Mouse (Mus musculus): ENCODE data around the gene Taar3.
A peak's percentile ranks its signal among the peaks of the same experiment; 100 is the strongest.

The Taar3 gene

DNA sequence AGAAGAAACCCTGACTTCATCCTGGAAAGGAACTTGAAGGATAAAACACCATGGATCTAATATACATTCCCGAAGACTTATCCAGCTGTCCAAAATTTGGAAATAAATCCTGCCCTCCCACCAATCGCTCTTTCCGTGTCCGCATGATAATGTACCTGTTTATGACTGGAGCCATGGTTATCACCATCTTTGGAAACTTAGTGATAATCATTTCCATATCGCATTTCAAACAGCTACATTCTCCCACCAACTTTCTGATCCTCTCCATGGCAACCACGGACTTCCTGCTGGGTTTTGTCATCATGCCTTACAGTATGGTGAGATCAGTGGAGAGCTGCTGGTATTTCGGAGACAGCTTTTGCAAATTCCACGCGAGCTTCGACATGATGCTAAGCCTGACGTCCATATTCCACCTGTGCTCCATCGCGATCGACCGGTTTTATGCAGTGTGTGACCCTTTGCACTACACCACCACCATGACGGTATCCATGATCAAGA lies at the start of gene Taar3:
Taar3 (plus strand) TSS at position 51 of the 498 bp plus-strand sequence.
- no peak for DNase-seq

DNA sequence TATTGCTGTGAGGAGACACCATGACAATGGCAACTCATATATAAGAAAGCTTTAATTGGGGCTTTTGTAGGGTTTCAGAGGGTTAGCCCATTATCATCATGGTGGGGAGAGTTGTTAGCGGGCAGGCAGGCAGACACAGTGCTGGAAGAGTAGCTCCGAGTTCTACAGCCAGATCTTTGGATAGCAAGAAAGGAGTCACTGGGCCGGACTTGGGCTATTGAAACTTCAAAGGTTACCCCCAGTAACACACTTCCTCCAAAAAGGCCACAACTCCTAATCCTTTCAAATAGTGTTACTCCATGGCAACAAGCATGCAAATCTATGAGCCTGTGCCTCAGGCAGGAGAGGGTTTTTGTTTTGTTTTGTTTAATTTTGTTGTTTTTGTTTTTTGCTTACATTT lies 48.2 kb upstream of the Taar3 start:
- no peak for DNase-seq

DNA sequence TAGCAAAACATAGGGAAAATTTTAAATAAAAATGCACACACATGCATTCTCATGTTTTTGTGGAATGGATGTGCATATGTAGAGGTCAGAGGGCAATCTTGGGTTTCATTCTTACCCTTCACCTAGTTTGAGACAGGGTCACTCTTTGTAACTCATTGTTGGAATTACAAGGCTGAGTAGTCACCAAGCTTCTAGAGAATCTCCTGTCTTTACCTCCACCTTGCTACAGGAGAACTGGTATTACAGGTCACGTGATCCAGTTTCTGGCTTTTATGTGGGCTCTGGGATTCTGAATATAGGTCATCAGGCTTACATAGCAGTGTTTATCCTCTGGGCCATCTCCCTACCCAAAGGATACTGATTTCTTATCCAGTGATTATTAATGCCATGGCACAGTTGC lies 43.7 kb upstream of the Taar3 start:
- DNase-seq: no peak

DNA sequence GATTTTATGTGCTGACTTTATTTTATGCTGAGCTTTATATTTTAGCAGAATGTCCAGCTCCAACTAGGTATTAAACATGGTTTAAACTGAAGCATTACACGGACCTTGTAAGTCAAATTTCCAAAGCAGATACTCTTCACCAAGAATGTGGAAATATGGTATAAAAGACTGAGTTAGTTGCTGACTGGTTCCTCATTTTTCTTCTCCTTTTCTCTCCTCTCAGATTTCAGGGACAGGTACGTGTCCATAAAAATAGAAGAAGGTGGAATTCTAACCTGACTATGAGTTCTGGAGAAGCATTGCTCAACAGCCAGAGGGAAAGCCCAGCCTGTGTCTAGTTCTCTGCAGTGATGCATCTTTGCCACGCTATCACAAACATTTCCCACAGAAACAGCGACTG lies 29.3 kb upstream of the Taar3 start, which contains the start of gene Taar1:
Taar1 (plus strand) TSS at position 301 of the 400 bp plus-strand sequence.
- no peak for DNase-seq

DNA sequence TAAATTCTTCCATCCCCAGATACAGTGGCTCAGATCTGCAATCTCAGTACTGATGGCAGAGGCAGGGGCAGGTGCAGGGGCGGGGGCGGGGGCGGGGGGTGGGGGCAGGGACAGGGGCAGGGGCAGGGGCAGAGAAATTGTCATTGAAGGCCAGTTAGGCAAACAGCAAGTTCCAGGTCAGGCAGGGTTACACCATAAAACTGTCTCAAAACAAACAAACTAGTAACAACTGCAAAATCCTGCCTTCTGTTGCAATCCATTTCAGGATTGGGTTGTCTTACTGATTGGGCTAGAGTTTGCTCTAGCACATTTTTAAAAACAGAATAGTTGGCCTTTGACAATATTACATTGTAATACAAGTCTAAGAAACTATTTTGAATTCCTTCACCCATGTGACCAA lies 26.9 kb upstream of the Taar3 start:
- no peak for DNase-seq

DNA sequence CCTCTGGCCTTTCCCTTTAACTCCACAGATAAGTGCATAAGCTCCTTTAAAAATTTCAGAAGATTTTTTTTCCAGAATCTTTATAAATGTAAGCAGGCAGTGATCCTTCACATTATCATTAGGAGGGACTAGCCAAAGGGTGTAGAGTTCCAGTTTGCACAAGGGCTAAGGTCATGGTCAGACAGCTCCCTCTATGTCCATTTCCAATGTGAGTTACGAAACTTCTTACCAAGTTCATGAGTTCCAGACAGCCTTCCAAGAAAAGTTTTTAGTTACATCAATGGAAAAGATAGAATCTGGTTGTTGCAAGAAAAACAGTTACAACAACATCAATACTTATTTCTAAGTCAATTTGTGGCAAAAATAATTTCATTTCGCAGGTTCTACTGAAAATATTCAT lies 25.4 kb upstream of the Taar3 start:
- no peak for DNase-seq

DNA sequence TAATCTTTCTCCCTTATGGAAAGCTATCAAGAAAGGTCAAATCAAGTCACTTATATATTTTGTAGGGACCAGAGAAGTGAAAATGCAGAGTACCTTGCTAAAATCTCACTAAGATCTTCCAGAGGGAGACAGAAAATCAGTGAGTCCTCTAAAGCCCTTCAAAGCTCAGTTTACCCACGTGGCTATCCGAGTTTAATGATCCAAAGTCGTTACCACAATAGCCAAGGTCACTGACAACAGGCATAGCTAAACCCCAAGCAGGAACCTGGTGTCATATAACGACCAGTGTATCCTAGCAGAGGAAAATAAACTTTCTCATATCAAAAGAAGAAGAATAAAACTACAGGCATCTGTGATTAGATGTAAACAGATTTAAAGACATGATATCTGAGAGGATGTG lies 11.7 kb upstream of the Taar3 start:
- DNase-seq: no peak

DNA sequence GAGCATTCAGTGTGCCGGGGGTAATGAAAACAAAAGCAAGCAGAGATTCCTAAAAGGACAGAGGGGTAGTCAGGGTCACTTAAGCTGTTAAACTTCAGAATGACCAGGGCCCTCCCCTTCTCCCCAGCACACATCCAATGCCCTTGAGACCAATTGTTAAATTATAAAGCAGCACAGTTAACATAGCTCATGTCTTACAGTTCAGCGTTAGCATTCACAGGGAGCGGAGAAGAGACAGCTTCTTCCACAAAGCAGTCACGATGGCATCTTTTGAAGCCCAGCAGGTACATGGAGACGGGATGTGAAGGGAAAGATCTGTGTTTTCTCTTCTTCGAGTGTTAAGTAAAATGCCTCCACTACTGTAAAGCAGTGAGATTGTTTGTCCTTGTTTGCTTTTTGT lies 11.0 kb upstream of the Taar3 start, which contains the start of gene Taar2:
Taar2 (plus strand) TSS at position 261 of the 400 bp plus-strand sequence.
- DNase-seq: no peak

DNA sequence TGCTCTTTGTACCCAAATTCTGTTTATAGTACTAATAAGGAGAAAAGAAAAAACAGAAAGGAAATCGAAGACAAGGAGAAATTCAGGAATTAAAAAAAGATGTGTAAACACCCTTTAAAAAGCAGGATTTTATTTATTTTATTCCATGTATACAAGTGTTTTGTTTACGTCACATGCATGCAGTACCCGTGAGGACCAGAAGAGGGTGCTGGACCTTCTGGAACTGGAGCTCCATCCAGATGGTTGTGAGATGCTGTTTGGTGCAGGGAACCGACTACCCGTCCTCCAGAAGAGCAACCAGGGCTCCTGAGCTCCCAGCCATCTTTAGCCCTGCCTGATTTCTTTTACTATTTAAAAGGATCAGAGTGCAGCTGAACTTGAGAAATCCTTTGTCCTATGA lies 6.9 kb upstream of the Taar3 start:
- DNase-seq: peak; percentile 28

DNA sequence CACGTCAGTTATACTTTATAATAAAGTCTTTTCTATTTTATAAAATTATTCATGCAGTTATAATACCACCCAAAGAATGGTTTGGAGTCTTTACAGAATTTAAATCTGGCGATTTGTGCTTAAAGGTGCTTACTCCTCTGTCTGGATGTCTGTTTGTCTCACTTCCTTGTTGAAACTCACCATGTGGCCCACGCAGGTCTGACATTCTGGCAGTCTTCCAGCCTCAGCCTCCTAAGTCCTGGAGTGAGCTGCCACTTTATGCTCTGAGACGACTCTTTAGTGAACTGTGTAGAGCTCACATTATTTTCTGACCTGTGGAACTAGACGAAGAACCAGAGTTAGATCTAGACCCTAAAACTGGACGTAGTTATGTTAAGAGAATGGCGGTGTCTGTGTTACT lies 1.3 kb upstream of the Taar3 start:
- peak; percentile 24 for DNase-seq

DNA sequence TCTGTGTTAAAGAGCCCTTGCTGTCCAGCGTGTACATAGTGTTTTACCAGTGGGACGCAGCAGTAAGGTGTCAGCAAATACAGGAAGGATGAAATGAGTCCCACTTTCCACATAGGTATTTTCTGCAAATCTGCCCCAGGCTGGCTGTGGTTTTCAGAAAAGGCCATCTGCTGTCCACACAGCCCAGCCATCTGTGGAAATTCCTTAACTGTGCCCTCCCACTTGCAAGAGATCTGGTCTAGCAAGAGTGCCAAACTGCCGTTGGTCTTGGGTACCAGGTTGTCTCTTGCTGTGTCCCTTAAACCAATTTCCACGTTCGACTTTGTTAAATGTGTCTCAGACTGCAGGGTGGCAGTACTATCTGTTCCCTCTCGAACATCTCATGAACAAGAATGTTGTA lies 2.4 kb downstream of the Taar3 start:
- DNase-seq: no peak

DNA sequence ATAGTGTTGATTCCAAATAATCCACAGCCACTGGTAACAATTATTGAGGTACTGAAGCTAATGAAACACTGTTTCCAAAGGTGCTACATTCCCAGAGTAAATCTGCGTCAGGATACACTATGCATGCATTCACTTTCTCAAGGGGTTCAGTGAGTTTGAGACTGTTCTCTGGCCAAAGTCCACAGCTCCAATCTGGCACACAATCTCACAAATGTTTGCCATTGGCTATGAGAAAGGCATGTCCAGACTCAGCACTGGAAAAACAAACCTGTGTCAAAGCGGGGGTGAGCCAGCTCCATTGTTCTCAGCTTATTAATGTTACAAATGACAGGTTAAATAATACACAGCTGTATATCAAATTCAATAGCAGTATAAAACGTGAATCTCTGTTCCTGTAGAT lies 9.7 kb downstream of the Taar3 start:
- peak; percentile 45 for DNase-seq

DNA sequence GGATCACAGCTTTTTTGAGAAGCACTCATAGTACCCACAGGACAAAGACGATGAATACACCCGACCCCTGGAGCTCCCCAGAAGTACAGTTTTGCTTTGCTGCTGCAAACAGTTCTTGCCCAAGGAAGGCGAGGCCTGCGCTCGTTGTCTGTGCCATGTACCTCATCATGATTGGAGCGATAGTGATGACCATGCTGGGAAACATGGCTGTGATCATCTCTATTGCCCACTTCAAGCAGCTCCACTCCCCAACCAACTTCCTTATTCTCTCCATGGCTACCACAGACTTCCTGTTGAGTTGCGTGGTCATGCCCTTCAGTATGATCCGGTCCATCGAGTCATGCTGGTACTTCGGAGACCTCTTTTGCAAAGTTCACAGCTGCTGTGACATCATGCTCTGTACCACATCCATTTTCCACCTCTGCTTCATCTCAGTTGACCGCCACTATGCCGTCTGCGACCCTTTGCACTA lies 11.1 kb downstream of the Taar3 start, which contains the start of gene Taar4:
Taar4 (plus strand) TSS at position 51 of the 472 bp plus-strand sequence.
- no peak for DNase-seq

DNA sequence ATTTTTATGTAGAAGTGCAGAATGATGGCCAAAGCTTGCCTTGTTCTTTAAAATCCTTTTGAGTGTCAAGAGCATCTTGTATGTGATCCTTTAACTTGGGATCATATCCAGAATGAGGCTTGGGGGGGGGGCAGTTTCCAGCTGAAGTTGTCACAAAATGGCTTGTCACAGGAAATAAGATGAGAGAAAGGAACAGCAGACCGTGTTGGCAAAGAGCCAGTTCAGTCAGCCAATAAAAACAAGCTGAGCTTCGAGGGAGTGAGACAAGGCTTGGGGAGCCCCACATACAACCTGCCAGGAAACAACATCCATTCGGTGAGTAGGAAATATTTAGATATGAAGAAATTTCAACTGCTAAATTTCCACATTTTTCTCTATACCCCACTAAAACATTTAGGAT lies 14.1 kb downstream of the Taar3 start:
- DNase-seq: peak; percentile 39

DNA sequence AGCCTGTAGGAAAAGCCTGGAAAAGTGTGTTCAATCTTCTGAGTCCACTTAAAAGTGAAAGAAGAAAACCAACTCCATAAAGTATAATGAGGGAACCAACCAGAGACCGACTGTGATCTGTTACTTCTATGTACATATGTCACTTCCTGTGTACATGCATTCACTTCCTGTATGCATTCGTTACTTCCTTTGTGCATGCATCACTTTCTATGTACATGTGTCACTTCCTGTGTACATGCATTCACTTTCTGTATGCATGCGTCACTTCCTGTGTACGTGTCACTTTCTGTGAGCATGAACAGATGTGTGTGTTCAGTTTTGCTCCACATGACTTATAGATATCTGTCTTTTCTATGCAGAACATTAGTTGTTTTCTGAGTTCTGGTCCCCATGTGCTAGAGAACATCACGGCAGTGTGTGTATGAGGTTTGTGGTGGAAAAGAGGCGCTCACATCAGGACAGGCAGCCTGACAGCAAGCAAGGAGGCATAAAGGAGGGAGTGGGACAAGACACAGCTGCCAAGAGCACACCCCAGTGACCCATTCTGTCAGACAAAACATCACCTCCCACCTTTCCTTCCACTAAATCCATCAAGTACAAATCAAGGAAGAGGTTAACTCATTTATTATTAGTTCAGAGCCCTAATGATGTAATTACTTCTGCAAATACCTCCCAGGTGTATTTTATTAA lies 15.7 kb downstream of the Taar3 start:
- no peak for DNase-seq

DNA sequence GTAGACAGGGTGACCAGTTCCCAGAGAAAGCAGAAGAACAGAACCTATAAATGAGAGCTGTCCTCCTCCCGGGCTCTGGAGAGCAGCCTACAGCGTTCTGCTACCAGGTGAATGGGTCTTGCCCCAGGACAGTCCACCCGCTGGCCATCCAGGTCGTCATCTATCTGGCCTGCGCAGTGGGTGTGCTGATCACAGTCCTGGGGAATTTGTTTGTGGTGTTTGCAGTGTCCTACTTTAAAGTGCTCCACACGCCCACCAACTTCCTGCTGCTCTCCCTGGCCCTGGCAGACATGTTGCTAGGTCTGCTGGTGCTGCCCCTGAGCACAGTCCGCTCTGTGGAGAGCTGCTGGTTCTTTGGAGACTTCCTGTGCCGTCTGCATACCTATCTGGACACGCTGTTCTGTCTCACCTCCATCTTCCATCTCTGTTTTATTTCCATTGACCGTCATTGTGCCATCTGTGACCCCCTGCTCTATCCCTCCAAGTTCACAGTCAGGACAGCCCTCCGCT lies 21.4 kb downstream of the Taar3 start, which contains the start of gene Taar5:
Taar5 (plus strand) TSS at position 51 of the 510 bp plus-strand sequence.
- DNase-seq: no peak

DNA sequence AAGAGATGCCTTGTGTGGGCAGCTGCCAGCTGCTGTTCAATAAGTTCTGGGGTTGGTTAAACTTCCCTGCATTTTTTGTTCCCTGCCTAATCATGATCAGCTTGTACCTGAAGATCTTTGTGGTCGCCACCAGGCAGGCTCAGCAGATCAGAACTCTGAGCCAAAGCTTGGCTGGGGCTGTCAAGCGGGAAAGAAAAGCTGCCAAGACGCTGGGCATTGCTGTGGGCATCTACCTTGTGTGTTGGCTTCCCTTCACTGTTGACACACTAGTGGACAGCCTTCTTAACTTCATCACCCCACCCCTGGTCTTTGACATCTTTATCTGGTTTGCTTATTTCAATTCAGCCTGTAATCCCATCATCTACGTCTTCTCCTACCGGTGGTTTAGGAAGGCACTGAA lies 21.9 kb downstream of the Taar3 start:
- DNase-seq: no peak

DNA sequence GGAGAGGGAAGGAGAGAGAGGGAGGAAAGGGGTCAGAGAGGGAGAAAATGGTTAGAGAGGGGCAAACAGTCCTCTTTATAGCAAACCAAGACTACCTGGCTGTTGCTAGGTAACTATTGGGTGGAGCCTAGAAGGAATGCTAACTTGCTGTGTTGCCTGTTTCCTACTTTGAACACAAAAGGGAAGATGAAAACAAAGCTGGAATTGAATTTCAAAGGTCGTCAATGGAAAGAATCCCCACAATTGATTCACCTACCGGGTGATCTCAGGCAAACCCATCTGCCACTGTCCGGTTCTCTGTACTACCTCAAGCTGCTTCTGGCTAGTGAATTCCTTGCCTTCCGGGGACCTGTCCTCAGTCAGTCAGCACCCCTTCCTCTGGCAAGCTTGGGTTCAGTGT lies 28.6 kb downstream of the Taar3 start:
- DNase-seq: no peak

DNA sequence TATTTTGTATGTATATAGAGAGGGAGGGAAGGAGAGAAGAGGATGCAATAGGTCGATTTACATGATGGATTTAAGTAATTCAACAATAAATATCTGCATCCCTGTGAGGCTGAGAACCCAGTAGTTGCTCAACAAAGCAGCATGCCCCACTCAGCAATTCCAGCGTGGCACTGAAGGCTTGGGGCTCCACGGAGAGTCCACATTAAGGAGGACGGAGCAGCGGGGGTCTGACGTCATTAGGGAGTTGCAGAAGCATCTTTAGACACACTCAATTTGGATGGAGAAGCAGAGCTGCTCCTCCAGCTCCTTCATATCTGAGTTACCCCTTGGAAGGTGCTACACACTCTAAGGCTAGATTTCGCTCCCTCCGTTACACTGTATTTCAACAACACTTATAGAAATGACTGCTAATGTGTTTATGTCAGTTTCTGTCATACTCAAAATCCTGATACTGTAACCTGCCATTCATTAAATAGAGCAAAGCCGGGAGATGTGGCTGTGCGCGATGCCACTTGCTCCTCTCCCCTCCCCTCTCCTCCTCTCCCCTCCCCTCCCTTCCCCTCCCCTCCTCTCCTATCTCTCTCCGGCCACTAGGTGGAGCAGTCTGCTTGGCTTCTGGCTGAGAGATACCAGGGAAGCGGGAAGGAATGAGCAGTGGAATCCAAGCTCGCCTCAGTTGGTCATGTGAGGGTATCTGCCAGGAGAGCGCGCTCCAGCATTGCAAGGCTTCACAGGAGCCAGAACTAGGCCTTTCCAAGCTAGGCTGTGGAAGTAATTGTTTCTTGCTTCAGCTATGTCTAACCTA lies 29.7 kb downstream of the Taar3 start:
- DNase-seq: peak; percentile 87

DNA sequence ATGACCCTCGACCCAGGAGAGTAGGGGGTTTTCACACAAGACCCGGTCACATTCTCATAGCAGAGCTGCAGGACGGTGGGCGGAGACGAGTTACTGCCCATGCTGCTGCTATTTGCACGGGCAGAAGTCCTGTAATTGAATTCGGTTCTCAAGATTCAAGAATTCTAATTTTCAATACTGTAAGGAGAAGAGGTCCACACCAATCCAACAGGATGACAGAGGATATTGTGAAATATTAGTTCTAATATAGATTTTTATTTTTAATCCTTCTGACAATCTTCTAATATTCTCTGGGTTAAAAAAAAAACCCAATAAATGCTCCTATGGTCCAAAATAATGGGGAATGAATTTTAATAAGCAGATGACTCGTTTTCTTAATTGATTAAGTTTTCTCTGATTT lies 36.2 kb downstream of the Taar3 start, which contains the start of gene Taar6:
Taar6 (minus strand) TSS at position 101 of the 400 bp plus-strand sequence.
- DNase-seq: no peak

DNA sequence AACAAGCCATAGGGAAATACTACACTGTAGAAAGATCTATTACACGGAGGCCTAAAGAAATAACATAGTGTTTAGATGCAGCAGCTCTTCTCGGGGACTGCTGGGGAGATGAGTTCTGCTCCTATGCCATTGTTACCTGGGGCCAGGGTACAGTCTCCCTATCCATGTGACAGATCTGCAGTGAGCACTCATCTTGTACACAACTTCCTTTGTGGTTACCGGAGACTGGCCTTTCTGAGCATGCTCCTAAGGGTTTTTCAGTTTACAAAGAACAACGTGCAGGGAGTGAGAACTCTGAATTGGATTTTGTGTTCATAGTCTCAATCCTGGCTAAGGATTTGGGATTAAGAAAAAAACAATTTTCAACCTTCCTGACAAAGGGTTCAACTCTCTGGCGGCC lies 37.1 kb downstream of the Taar3 start:
- no peak for DNase-seq

DNA sequence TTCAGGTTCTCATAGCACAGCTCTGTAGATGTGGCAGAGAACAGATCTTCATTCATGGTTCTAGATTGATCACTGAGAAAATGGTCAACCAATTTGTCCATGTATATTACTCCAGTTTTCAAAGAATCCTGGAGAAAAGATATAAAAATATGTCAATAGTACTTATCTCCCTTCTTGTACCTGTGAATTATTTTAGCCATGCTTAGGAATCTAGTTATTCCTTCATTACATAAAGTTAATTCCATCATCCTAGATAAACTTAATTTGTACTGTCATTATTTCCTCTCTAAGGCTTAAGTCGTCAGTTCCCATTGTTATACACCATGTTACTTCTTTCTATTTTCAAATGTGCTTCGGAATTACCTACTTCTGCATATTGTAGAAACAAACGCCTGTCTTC lies 44.0 kb downstream of the Taar3 start, which contains the start of gene Taar7a:
Taar7a (minus strand) TSS at position 101 of the 400 bp plus-strand sequence.
- DNase-seq: no peak

DNA sequence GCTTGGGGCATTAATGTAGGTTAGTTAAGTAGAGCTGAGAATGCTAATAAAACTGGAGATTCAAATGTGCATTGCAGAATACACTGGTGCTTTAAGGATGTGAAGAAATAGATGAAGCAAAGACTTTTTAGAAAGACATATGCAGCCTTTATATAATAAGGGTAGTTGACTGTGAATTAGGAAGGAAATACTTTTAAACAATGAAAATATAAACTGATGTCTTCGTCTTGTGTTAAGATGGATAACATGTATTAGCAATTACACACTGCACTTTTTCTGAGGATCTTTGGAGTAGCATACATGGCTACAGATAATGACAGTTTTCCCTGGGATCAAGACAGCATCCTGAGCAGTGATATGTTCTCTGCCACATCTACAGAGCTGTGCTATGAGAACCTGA lies 50.3 kb downstream of the Taar3 start, which contains the start of gene Taar7b:
Taar7b (plus strand) TSS at position 301 of the 400 bp plus-strand sequence.
- no peak for DNase-seq

Measured in kidney, postnatal 10 days (tissue).